Mouse (Mus musculus): Measurements from ENCODE around the gene Klrg1.

DNA sequence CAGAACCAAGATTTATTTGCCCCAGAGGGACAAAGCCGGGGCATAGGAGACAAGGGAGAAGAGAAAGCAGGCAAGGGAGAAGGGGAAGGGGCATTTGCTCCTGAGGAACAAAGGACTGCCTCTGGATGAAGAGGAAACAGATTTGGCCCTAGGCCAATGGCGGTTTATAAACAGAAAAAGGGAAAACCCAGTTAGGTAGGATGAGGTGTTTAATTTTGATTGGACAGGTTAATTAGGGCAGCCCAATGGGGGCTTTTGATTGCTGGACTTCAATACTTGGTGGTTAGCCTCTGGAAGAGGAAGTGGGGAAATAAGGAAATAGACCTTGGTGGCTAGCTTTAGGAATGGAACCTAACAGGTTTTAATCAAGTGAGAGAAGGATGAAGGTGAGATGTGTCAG lies 9.5 kb upstream of the Klrg1 start:
- no peak for TF ChIP-seq EP300 (optimal IDR thresholded peaks at IDR 0.05)
- no peak for TF ChIP-seq CTCF (IDR thresholded peaks at IDR 0.05; ENCODE audit: low read depth)
